Mouse (Mus musculus): ENCODE data around the gene Dennd2a. TPM values are rescaled to one million over a fixed set of nuclear protein-coding genes. Genes with fewer than 3 reads are reported as not detected.

Gene Dennd2a
- total RNA-seq, 1 experiment from 2014 or later = not detected

GRCm38 (mm10) chr6:39562166-39563015, 4.7 kb upstream of the Dennd2a start:
- peak; percentile 85 for ATAC-seq (replicated peaks; ENCODE audit: insufficient number of reproducible peaks, low FRiP score, low TSS enrichment, poor library complexity, severe bottlenecking)

GRCm38 (mm10) chr6:39559276-39559939, 1.7 kb upstream of the Dennd2a start:
- no peak for ATAC-seq (replicated peaks; ENCODE audit: insufficient number of reproducible peaks, low FRiP score, low TSS enrichment, poor library complexity, severe bottlenecking)

- ATAC-seq (replicated peaks; ENCODE audit: insufficient number of reproducible peaks, low FRiP score, low TSS enrichment, poor library complexity, severe bottlenecking) = no peak
These were observed 587 bp downstream of the Dennd2a start for GRCm38 (mm10) chr6:39556900-39557659.

- no peak for ATAC-seq (replicated peaks; ENCODE audit: insufficient number of reproducible peaks, low FRiP score, low TSS enrichment, poor library complexity, severe bottlenecking)
These were observed 2.1 kb downstream of the Dennd2a start for GRCm38 (mm10) chr6:39555648-39555945.

- no peak for ATAC-seq (replicated peaks; ENCODE audit: insufficient number of reproducible peaks, low FRiP score, low TSS enrichment, poor library complexity, severe bottlenecking)
These were observed 2.6 kb downstream of the Dennd2a start for GRCm38 (mm10) chr6:39554888-39555647.

GRCm38 (mm10) chr6:39551981-39552636, 5.6 kb downstream of the Dennd2a start:
- ATAC-seq (replicated peaks; ENCODE audit: insufficient number of reproducible peaks, low FRiP score, low TSS enrichment, poor library complexity, severe bottlenecking) = no peak

- no peak for ATAC-seq (replicated peaks; ENCODE audit: insufficient number of reproducible peaks, low FRiP score, low TSS enrichment, poor library complexity, severe bottlenecking)
These were observed 9.6 kb downstream of the Dennd2a start for GRCm38 (mm10) chr6:39548030-39548429.

- no peak for ATAC-seq (replicated peaks; ENCODE audit: insufficient number of reproducible peaks, low FRiP score, low TSS enrichment, poor library complexity, severe bottlenecking)
These were observed 12.2 kb downstream of the Dennd2a start for GRCm38 (mm10) chr6:39545474-39545873.

- no peak for ATAC-seq (replicated peaks; ENCODE audit: insufficient number of reproducible peaks, low FRiP score, low TSS enrichment, poor library complexity, severe bottlenecking)
These were observed 13.8 kb downstream of the Dennd2a start for GRCm38 (mm10) chr6:39543769-39544420.

- ATAC-seq (replicated peaks; ENCODE audit: insufficient number of reproducible peaks, low FRiP score, low TSS enrichment, poor library complexity, severe bottlenecking) = no peak
These were observed 14.8 kb downstream of the Dennd2a start for GRCm38 (mm10) chr6:39542631-39543597.

GRCm38 (mm10) chr6:39540563-39540962, 17.1 kb downstream of the Dennd2a start:
- ATAC-seq (replicated peaks; ENCODE audit: insufficient number of reproducible peaks, low FRiP score, low TSS enrichment, poor library complexity, severe bottlenecking) = no peak

- ATAC-seq (replicated peaks; ENCODE audit: insufficient number of reproducible peaks, low FRiP score, low TSS enrichment, poor library complexity, severe bottlenecking) = no peak
These were observed 17.9 kb downstream of the Dennd2a start for GRCm38 (mm10) chr6:39539679-39540155.

GRCm38 (mm10) chr6:39538227-39538626, 19.4 kb downstream of the Dennd2a start:
- ATAC-seq (replicated peaks; ENCODE audit: insufficient number of reproducible peaks, low FRiP score, low TSS enrichment, poor library complexity, severe bottlenecking) = peak; percentile 56; the same call in 1 of the 2 replicates

GRCm38 (mm10) chr6:39537276-39537675, 20.4 kb downstream of the Dennd2a start:
- no peak for ATAC-seq (replicated peaks; ENCODE audit: insufficient number of reproducible peaks, low FRiP score, low TSS enrichment, poor library complexity, severe bottlenecking)

GRCm38 (mm10) chr6:39536621-39537020, 21.0 kb downstream of the Dennd2a start:
- no peak for ATAC-seq (replicated peaks; ENCODE audit: insufficient number of reproducible peaks, low FRiP score, low TSS enrichment, poor library complexity, severe bottlenecking)

- no peak for ATAC-seq (replicated peaks; ENCODE audit: insufficient number of reproducible peaks, low FRiP score, low TSS enrichment, poor library complexity, severe bottlenecking)
These were observed 22.7 kb downstream of the Dennd2a start for GRCm38 (mm10) chr6:39534944-39535343.
